Mouse (Mus musculus): ENCODE results near the gene Nras. TPM values are rescaled to one million over a fixed set of nuclear protein-coding genes. Genes with fewer than 3 reads are reported as not detected.

Gene Nras
- polyA plus RNA-seq, 1 experiment from 2014 or later: 107 TPM

- ATAC-seq (replicated peaks; ENCODE audit: low FRiP score): no peak
- Histone ChIP-seq H3K36me3 (peaks cover 50% of the 10 kb centered on the region), H3K27ac (no peak overlapping the region), H3K4me2 (no peak overlapping the region), H3K9ac (no peak overlapping the region), H3K9me3 (replicated peaks) (no peaks in the 10 kb centered on the region), H3K4me1 (no peaks in the 10 kb centered on the region), H3K4me3 (replicated peaks) (no peak overlapping the region), H3K27me3 (no peaks in the 10 kb centered on the region)
- 83% methylated on average over 6 of the region's 6 CpGs for WGBS
These were observed 10.9 kb downstream of the Nras start for GRCm38 (mm10) chr3:103068971-103069370.

- H3K27me3 ChIP-seq: no peaks in the 10 kb centered on the region
- 48% methylated on average over 5 of the region's 5 CpGs for WGBS
- no peaks in the 10 kb centered on the region for H3K4me1 ChIP-seq
- no peak within 1 kb of the TSS for H3K4me3 ChIP-seq (replicated peaks)
- no peak within 1 kb of the TSS for H3K9ac ChIP-seq
- H3K9me3 ChIP-seq (replicated peaks): no peaks in the 10 kb centered on the region
- H3K27ac ChIP-seq: no peak within 1 kb of the TSS
- H3K4me2 ChIP-seq: no peak within 1 kb of the TSS
- ATAC-seq (replicated peaks; ENCODE audit: low FRiP score): no peak
- H3K36me3 ChIP-seq: peaks cover 5% of the 10 kb centered on the region
These were observed 15.7 kb downstream of the Nras start, which contains the start of gene Ampd1 for GRCm38 (mm10) chr3:103073771-103074170. Gene Ampd1, plus strand, starts transcription at chr3:103074014.

DNA sequence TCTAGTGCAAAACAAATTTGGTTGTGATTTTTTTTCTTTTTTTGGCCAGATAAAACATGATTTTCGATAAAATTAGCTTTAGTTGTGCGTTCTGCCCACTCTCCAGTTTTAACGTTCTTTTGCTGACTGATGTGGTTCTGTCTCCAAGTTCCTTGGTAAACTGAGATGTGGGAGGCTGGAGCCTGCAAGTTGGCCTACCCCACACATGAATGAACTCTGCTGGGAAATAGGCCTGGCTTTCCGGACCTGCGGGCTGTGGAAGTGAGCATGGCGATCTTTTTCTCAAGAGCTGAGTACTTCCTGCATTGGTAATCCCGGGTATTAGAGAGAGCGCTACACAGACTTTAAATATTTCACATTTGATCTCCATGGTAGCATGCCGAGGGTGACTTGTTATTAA, 17.8 kb downstream of the Nras start:
- Histone ChIP-seq H3K36me3 (no peaks in the 10 kb centered on the region), H3K4me2 (no peak overlapping the region), H3K9ac (no peak overlapping the region), H3K27ac (no peak overlapping the region), H3K27me3 (no peaks in the 10 kb centered on the region), H3K4me1 (no peaks in the 10 kb centered on the region), H3K9me3 (replicated peaks) (no peaks in the 10 kb centered on the region), H3K4me3 (replicated peaks) (no peak overlapping the region)
- 76% methylated on average over 9 of the region's 9 CpGs for WGBS
- no peak for ATAC-seq (replicated peaks; ENCODE audit: low FRiP score)

DNA sequence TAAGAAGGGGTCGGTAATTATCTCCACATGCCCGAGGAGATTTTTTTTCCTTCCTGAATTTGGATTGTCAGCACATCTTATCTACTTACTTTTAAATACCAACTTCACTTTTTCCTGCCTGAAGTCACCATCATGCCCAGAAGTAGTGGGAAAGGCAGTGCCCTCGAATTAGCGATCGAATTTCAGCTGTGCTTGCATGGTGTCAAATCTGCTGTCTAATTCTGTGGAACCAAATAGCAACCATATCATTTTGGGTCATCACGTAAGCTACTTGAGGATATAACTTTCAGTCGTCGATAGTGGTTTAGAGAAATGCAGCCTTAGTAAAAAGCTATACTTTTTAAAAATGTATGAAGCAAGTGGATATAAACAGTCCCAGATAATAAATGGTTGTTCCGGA, 18.4 kb downstream of the Nras start:
- Histone ChIP-seq H3K4me3 (replicated peaks) (no peak overlapping the region), H3K4me1 (no peaks in the 10 kb centered on the region), H3K4me2 (no peak overlapping the region), H3K27me3 (no peaks in the 10 kb centered on the region), H3K36me3 (no peaks in the 10 kb centered on the region), H3K27ac (no peak overlapping the region), H3K9ac (no peak overlapping the region), H3K9me3 (replicated peaks) (no peaks in the 10 kb centered on the region)
- no peak for ATAC-seq (replicated peaks; ENCODE audit: low FRiP score)
- 89% methylated on average over 9 of the region's 9 CpGs for WGBS

DNA sequence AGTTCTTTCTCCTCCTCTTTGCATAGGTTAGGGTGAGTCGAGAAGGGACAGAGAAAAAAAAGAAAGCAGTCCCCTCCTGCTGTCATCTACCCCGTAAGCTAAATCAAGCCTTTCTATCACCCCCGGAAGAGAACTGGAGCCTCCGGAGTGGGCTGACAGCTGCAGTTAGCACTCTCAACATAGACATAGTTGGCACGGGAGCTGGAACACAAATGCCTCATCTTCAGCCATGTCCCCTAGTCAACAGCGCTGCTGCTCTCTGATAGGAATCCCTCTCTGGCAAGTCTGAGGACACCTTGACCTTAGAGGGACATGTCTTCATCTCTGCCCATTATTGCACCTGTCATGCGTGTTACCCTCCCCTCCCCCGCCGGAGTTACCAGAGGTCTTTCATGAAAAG, 21.2 kb downstream of the Nras start:
- no peak overlapping the region for H3K4me3 ChIP-seq (replicated peaks)
- H3K9ac ChIP-seq: no peak overlapping the region
- no peaks in the 10 kb centered on the region for H3K4me1 ChIP-seq
- no peak overlapping the region for H3K27ac ChIP-seq
- H3K27me3 ChIP-seq: no peaks in the 10 kb centered on the region
- ATAC-seq (replicated peaks; ENCODE audit: low FRiP score): no peak
- WGBS: 86% methylated on average over 9 of the region's 9 CpGs
- H3K4me2 ChIP-seq: no peak overlapping the region
- H3K9me3 ChIP-seq (replicated peaks): no peaks in the 10 kb centered on the region
- H3K36me3 ChIP-seq: no peaks in the 10 kb centered on the region

DNA sequence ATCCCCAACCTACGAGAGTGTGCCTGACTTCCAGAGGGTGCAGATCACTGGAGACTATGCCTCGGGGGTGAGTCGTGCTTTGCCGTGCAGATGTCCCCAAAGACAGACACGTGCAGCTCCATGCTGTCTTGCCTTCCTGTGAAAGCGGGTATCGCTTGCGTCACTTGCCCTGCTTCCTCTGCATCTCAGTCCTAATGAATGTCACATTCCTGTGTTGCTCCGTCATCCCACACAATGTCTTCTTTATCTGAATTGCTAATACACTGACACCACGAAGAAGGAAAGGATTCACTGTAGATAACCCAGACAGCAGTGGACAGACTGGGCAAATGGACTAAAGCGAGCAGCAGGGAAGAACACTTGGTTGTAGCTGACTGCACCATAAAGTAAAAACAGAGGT, 23.0 kb downstream of the Nras start:
- Histone ChIP-seq H3K27ac (no peak overlapping the region), H3K4me3 (replicated peaks) (no peak overlapping the region), H3K36me3 (no peaks in the 10 kb centered on the region), H3K9ac (no peak overlapping the region), H3K4me2 (no peak overlapping the region), H3K27me3 (no peaks in the 10 kb centered on the region), H3K9me3 (replicated peaks) (no peaks in the 10 kb centered on the region), H3K4me1 (no peaks in the 10 kb centered on the region)
- 75% methylated on average over 11 of the region's 11 CpGs for WGBS
- no peak for ATAC-seq (replicated peaks; ENCODE audit: low FRiP score)

- Histone ChIP-seq H3K36me3 (no peaks in the 10 kb centered on the region), H3K4me3 (replicated peaks) (no peak overlapping the region), H3K4me2 (no peak overlapping the region), H3K27ac (no peak overlapping the region), H3K9ac (no peak overlapping the region), H3K4me1 (no peaks in the 10 kb centered on the region), H3K27me3 (no peaks in the 10 kb centered on the region), H3K9me3 (replicated peaks) (no peaks in the 10 kb centered on the region)
- ATAC-seq (replicated peaks; ENCODE audit: low FRiP score): no peak
- WGBS: 77% methylated on average over 17 of the region's 17 CpGs
These were observed 23.9 kb downstream of the Nras start for GRCm38 (mm10) chr3:103081861-103082453.

DNA sequence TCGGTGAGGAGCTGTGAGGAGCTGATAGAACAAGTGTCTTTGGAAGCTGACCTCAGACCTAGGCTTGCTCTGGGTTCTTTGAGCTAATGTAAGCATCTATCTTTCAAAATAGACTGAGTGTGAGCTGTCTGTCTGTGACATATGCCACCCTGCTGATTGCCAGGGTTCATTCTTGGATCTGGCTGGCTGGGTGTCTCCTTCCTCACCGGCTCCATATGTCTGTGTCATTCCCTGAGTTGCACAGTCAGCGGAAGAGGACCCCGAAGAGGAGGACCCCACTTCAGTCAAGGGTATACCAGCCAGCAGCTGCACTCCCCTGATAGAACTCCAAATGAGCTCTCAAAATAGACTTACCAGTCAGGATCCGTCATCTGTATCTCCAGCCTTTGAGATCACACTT, 24.7 kb downstream of the Nras start:
- 86% methylated on average over 5 of the region's 5 CpGs for WGBS

GRCm38 (mm10) chr3:103085986-103086385, 27.9 kb downstream of the Nras start:
- no peaks in the 10 kb centered on the region for H3K36me3 ChIP-seq
- H3K27ac ChIP-seq: no peak overlapping the region
- H3K4me1 ChIP-seq: no peaks in the 10 kb centered on the region
- H3K4me3 ChIP-seq (replicated peaks): no peak overlapping the region
- no peak overlapping the region for H3K4me2 ChIP-seq
- H3K9me3 ChIP-seq (replicated peaks): no peaks in the 10 kb centered on the region
- 81% methylated on average over 3 of the region's 3 CpGs for WGBS
- no peaks in the 10 kb centered on the region for H3K27me3 ChIP-seq
- no peak for ATAC-seq (replicated peaks; ENCODE audit: low FRiP score)
- H3K9ac ChIP-seq: no peak overlapping the region

More for the DNA sequence above, 24.7 kb downstream of the Nras start:
- Histone ChIP-seq H3K9ac (no peak overlapping the region), H3K36me3 (no peaks in the 10 kb centered on the region), H3K27ac (no peak overlapping the region), H3K27me3 (no peaks in the 10 kb centered on the region), H3K4me2 (no peak overlapping the region), H3K4me3 (replicated peaks) (no peak overlapping the region), H3K9me3 (replicated peaks) (no peaks in the 10 kb centered on the region), H3K4me1 (no peaks in the 10 kb centered on the region)
- ATAC-seq (replicated peaks; ENCODE audit: low FRiP score): no peak

DNA sequence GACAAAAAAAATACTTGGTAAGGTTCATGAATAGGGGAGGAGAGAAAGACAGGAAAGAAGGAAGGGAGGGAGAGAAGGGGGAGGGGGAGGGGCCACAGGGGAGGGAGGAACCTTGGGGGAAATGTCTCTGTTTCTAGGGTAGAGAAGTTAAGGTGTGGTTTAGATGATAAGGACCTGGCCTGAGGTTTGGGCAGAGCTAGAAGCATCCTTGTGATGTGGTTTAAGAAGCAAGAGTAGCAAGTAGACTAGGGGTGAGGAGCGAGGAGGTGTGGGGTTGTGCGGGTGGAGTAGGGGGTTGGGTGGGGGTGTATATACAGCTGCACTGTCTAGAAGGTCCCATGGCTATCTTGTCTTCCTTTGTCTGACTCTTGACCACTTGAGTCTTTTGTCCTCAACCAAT, 33.7 kb downstream of the Nras start:
- Histone ChIP-seq H3K36me3 (no peaks in the 10 kb centered on the region), H3K27me3 (no peaks in the 10 kb centered on the region), H3K27ac (no peak overlapping the region), H3K9me3 (replicated peaks) (no peaks in the 10 kb centered on the region), H3K4me2 (no peak overlapping the region), H3K9ac (no peak overlapping the region), H3K4me1 (no peaks in the 10 kb centered on the region), H3K4me3 (replicated peaks) (no peak overlapping the region)
- WGBS: 89% methylated on average over 2 of the region's 2 CpGs
- ATAC-seq (replicated peaks; ENCODE audit: low FRiP score): no peak

GRCm38 (mm10) chr3:103098662-103099061, 40.6 kb downstream of the Nras start:
- Histone ChIP-seq H3K27me3 (no peaks in the 10 kb centered on the region), H3K4me1 (peaks cover 11% of the 10 kb centered on the region), H3K27ac (no peak overlapping the region), H3K9ac (no peak overlapping the region), H3K4me2 (no peak overlapping the region), H3K4me3 (replicated peaks) (no peak overlapping the region), H3K9me3 (replicated peaks) (no peaks in the 10 kb centered on the region), H3K36me3 (no peaks in the 10 kb centered on the region)
- ATAC-seq (replicated peaks; ENCODE audit: low FRiP score): no peak
- WGBS: 81% methylated on average over 23 of the region's 23 CpGs

DNA sequence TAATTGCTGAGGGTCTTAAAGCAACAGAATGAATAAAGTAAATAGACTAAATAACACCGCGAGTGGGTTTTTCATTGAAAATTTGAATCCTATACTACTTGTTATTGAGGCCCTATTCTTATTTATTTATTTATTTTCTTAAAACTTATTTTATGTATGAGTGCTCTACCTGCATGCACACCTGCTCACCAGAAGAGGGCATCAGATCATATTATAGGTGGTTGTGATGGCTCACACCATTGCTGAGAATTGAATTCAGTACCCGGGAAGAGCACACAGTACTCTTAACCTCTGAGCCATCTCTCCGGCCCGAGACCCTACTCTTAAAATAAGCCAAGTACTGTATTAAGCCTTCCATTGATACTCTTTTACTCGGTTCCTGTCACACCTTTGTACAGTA, 41.6 kb downstream of the Nras start:
- no peaks in the 10 kb centered on the region for H3K36me3 ChIP-seq
- 87% methylated on average over 6 of the region's 6 CpGs for WGBS
- H3K4me1 ChIP-seq: peaks cover 11% of the 10 kb centered on the region
- H3K27ac ChIP-seq: no peak overlapping the region
- H3K4me3 ChIP-seq (replicated peaks): no peak overlapping the region
- no peak overlapping the region for H3K4me2 ChIP-seq
- no peaks in the 10 kb centered on the region for H3K9me3 ChIP-seq (replicated peaks)
- ATAC-seq (replicated peaks; ENCODE audit: low FRiP score): no peak
- no peak overlapping the region for H3K9ac ChIP-seq
- no peaks in the 10 kb centered on the region for H3K27me3 ChIP-seq

- H3K9ac ChIP-seq: no peak overlapping the region
- no peaks in the 10 kb centered on the region for H3K27me3 ChIP-seq
- H3K36me3 ChIP-seq: no peaks in the 10 kb centered on the region
- H3K4me1 ChIP-seq: peaks cover 11% of the 10 kb centered on the region
- H3K4me3 ChIP-seq (replicated peaks): no peak overlapping the region
- no peak overlapping the region for H3K4me2 ChIP-seq
- no peak for ATAC-seq (replicated peaks; ENCODE audit: low FRiP score)
- no peaks in the 10 kb centered on the region for H3K9me3 ChIP-seq (replicated peaks)
- H3K27ac ChIP-seq: no peak overlapping the region
- WGBS: 68% methylated on average over 2 of the region's 2 CpGs
These were observed 42.6 kb downstream of the Nras start for GRCm38 (mm10) chr3:103100735-103101134.

Measured in kidney, embryonic 15.5 days (tissue).